Mouse (Mus musculus): ENCODE data around the gene 1700001F09Rik. TPM values are rescaled to one million over a fixed set of nuclear protein-coding genes. Genes with fewer than 3 reads are reported as not detected.
"Not testable (repeated sequence)": the region's sequence is repeated elsewhere in the genome, so short reads cannot be mapped to it uniquely, and the experiment has no call there.

1700001F09Rik gene
- not detected in 2 replicates for polyA plus RNA-seq (2016; fragmentation: Nextera tagmentation; extraction: Ambion mirVana)

GRCm38 (mm10) chr14:43347711-43348110 lies at the start of gene 1700001F09Rik:
TSS of gene 1700001F09Rik (minus strand) at chr14:43347811.
- H3K4me3 ChIP-seq; H3K9me3 ChIP-seq (replicated peaks); H3K4me1 ChIP-seq; H3K4me2 ChIP-seq; ATAC-seq; H3K9ac ChIP-seq; H3K36me3 ChIP-seq; H3K27ac ChIP-seq; H3K27me3 ChIP-seq (replicated peaks): not testable (repeated sequence)

GRCm38 (mm10) chr14:43361713-43362112 lies 14.1 kb upstream of the 1700001F09Rik start:
- not testable (repeated sequence) for H3K27ac ChIP-seq; H3K36me3 ChIP-seq; H3K9me3 ChIP-seq (replicated peaks); ATAC-seq; H3K27me3 ChIP-seq (replicated peaks); H3K9ac ChIP-seq; H3K4me1 ChIP-seq; H3K4me2 ChIP-seq; H3K4me3 ChIP-seq
- WGBS (ENCODE audit: insufficient replicate concordance) = 70% methylated on average over 11 of the region's 11 CpGs

- not testable (repeated sequence) for H3K4me3 ChIP-seq; H3K4me1 ChIP-seq; H3K9me3 ChIP-seq (replicated peaks); H3K27me3 ChIP-seq (replicated peaks); H3K4me2 ChIP-seq; H3K9ac ChIP-seq; H3K36me3 ChIP-seq; H3K27ac ChIP-seq; ATAC-seq
- 50% methylated on average over 1 of the region's 1 CpGs for WGBS (ENCODE audit: insufficient replicate concordance)
These were observed 11.6 kb upstream of the 1700001F09Rik start for GRCm38 (mm10) chr14:43359246-43359645.

- ATAC-seq = not testable (repeated sequence)
These were observed 9.9 kb upstream of the 1700001F09Rik start for GRCm38 (mm10) chr14:43357496-43357895.

GRCm38 (mm10) chr14:43352944-43353343 lies 5.3 kb upstream of the 1700001F09Rik start:
- ATAC-seq, H3K4me1 ChIP-seq: not testable (repeated sequence)
- 51% methylated on average over 2 of the region's 2 CpGs for WGBS (ENCODE audit: insufficient replicate concordance)

More at GRCm38 (mm10) chr14:43357496-43357895, 9.9 kb upstream of the 1700001F09Rik start:
- not testable (repeated sequence) for H3K9me3 ChIP-seq (replicated peaks); H3K27ac ChIP-seq; H3K4me1 ChIP-seq; H3K4me3 ChIP-seq; H3K36me3 ChIP-seq; H3K9ac ChIP-seq; H3K27me3 ChIP-seq (replicated peaks); H3K4me2 ChIP-seq

GRCm38 (mm10) chr14:43337646-43338045 lies 10.0 kb downstream of the 1700001F09Rik start:
- not testable (repeated sequence) for H3K4me3 ChIP-seq, ATAC-seq
- WGBS (ENCODE audit: insufficient replicate concordance) = 50% methylated on average over 1 of the region's 1 CpGs

More at GRCm38 (mm10) chr14:43352944-43353343, 5.3 kb upstream of the 1700001F09Rik start:
- H3K27me3 ChIP-seq (replicated peaks); H3K9me3 ChIP-seq (replicated peaks); H3K4me2 ChIP-seq; H3K9ac ChIP-seq; H3K4me3 ChIP-seq; H3K27ac ChIP-seq; H3K36me3 ChIP-seq: not testable (repeated sequence)

GRCm38 (mm10) chr14:43331362-43331880 lies 16.2 kb downstream of the 1700001F09Rik start:
- WGBS (ENCODE audit: insufficient replicate concordance) = 74% methylated on average over 11 of the region's 11 CpGs
- not testable (repeated sequence) for H3K4me1 ChIP-seq; ATAC-seq; H3K27ac ChIP-seq; H3K9ac ChIP-seq; H3K27me3 ChIP-seq (replicated peaks); H3K36me3 ChIP-seq; H3K4me3 ChIP-seq; H3K4me2 ChIP-seq; H3K9me3 ChIP-seq (replicated peaks)

More at GRCm38 (mm10) chr14:43337646-43338045, 10.0 kb downstream of the 1700001F09Rik start:
- H3K9ac ChIP-seq; H3K4me1 ChIP-seq; H3K36me3 ChIP-seq; H3K4me2 ChIP-seq; H3K27me3 ChIP-seq (replicated peaks); H3K9me3 ChIP-seq (replicated peaks); H3K27ac ChIP-seq: not testable (repeated sequence)

- H3K4me2 ChIP-seq; H3K9me3 ChIP-seq (replicated peaks); H3K4me1 ChIP-seq; H3K4me3 ChIP-seq; H3K9ac ChIP-seq; ATAC-seq; H3K27me3 ChIP-seq (replicated peaks); H3K27ac ChIP-seq; H3K36me3 ChIP-seq: not testable (repeated sequence)
- 35% methylated on average over 2 of the region's 2 CpGs for WGBS (ENCODE audit: insufficient replicate concordance)
These were observed 19.0 kb downstream of the 1700001F09Rik start for GRCm38 (mm10) chr14:43328603-43329002.

- not testable (repeated sequence) for H3K9ac ChIP-seq; H3K4me3 ChIP-seq; H3K27me3 ChIP-seq (replicated peaks); H3K27ac ChIP-seq; ATAC-seq; H3K9me3 ChIP-seq (replicated peaks); H3K4me2 ChIP-seq; H3K36me3 ChIP-seq; H3K4me1 ChIP-seq
These were observed 28.1 kb downstream of the 1700001F09Rik start for GRCm38 (mm10) chr14:43319516-43319915.

- H3K36me3 ChIP-seq; H3K4me3 ChIP-seq; H3K4me1 ChIP-seq; ATAC-seq; H3K9ac ChIP-seq; H3K9me3 ChIP-seq (replicated peaks); H3K27me3 ChIP-seq (replicated peaks); H3K4me2 ChIP-seq; H3K27ac ChIP-seq: not testable (repeated sequence)
- WGBS (ENCODE audit: insufficient replicate concordance) = 57% methylated on average over 3 of the region's 3 CpGs
These were observed 54.1 kb downstream of the 1700001F09Rik start, which contains the start of gene Gm8127 for GRCm38 (mm10) chr14:43293503-43293902. TSS of gene Gm8127 (minus strand) at chr14:43293832.

Other genes with a start within 250 kb of the 1700001F09Rik start
- gene Gm8104, start 247.2 kb downstream of the 1700001F09Rik start, polyA plus RNA-seq (2016; fragmentation: Nextera tagmentation; extraction: Ambion mirVana) = not detected in 2 replicates
- not detected in 2 replicates for gene Gm7233, start 167.9 kb downstream of the 1700001F09Rik start, polyA plus RNA-seq (2016; fragmentation: Nextera tagmentation; extraction: Ambion mirVana)
- gene Gm8122, start 112.5 kb downstream of the 1700001F09Rik start, polyA plus RNA-seq (2016; fragmentation: Nextera tagmentation; extraction: Ambion mirVana) = not detected in 2 replicates
- gene Gm8126, start 89.2 kb downstream of the 1700001F09Rik start, polyA plus RNA-seq (2016; fragmentation: Nextera tagmentation; extraction: Ambion mirVana) = not detected in 2 replicates
- gene Gm9732, start 72.8 kb downstream of the 1700001F09Rik start, polyA plus RNA-seq (2016; fragmentation: Nextera tagmentation; extraction: Ambion mirVana) = not detected in 2 replicates
- not detected in 2 replicates for gene Gm8127, start 54.0 kb downstream of the 1700001F09Rik start, polyA plus RNA-seq (2016; fragmentation: Nextera tagmentation; extraction: Ambion mirVana)
- not detected in 2 replicates for gene Gm8138, start 68.5 kb upstream of the 1700001F09Rik start, polyA plus RNA-seq (2016; fragmentation: Nextera tagmentation; extraction: Ambion mirVana)
- not detected in 2 replicates for gene Gm5799, start 195.8 kb upstream of the 1700001F09Rik start, polyA plus RNA-seq (2016; fragmentation: Nextera tagmentation; extraction: Ambion mirVana)
- gene Gm17654, start 231.3 kb upstream of the 1700001F09Rik start, polyA plus RNA-seq (2016; fragmentation: Nextera tagmentation; extraction: Ambion mirVana) = not detected in 2 replicates